Comparison of ENCODE assay signal across 7 mouse cellular contexts in the genomic region with DNA sequence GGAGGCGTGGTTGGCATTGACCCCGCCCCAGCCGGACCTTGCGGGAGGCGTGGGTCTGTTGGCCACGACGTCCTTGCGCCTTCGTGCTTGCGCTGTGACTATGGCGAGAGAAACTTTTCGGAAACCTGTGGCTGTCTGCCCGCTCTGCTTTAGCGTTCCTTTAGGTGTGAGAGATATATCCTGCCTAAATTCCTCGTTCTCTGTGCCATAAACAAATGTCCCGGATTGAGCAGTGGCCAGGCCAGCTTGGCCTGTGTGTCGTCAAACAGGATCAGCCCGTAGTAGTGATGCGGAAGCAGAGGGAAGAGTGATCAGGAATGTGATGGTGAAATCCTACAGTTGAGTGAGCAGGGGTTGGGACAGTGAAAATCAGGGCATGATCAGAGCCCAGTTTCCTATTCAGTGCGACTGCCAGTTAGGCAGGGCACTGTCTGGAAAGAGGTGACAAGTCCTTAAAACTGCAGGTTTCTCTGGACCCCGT. TPM values are rescaled to one million over a fixed set of nuclear protein-coding genes. Genes with fewer than 3 reads are reported as not detected.
DNase-seq lines count a peak whose midpoint lies in the region; ATAC-seq lines count a peak whose summit lies in the region.

No protein-coding gene starts in this region.

- peaks cover 11% of the 10 kb centered on the region for H3K27me3 ChIP-seq in lung, embryonic 16.5 days (ENCODE audit: control insufficient read depth, insufficient read depth, low read depth, low read length)
- H3K27me3 ChIP-seq in forebrain, embryonic 11.5 days (ENCODE audit: control insufficient read depth, insufficient read depth, low read length), result peaks cover 20% of the 10 kb centered on the region
- peaks cover 22% of the 10 kb centered on the region for H3K27me3 ChIP-seq in limb, embryonic 15.5 days
- H3K27me3 ChIP-seq in stomach, embryonic 15.5 days (replicated peaks), result 0 out of 2 replicates have a peak, but pooled peaks cover 11% of the 10 kb centered on the region

- no peaks in the 10 kb centered on the region for H3K9me3 ChIP-seq in lung, embryonic 16.5 days (ENCODE audit: control insufficient read depth, low read length)
- H3K9me3 ChIP-seq in forebrain, embryonic 11.5 days (ENCODE audit: control insufficient read depth, low read length), result no peaks in the 10 kb centered on the region
- H3K9me3 ChIP-seq in limb, embryonic 15.5 days, result no peaks in the 10 kb centered on the region
- no peaks in the 10 kb centered on the region for H3K9me3 ChIP-seq in stomach, embryonic 15.5 days

- peaks cover 9% of the 10 kb centered on the region for H3K4me1 ChIP-seq in lung, embryonic 16.5 days (replicated peaks; ENCODE audit: control insufficient read depth, insufficient read depth, low read length)
- H3K4me1 ChIP-seq in forebrain, embryonic 11.5 days (replicated peaks; ENCODE audit: control insufficient read depth, insufficient read depth, low read length), result peaks cover 7% of the 10 kb centered on the region
- peaks cover 23% of the 10 kb centered on the region for H3K4me1 ChIP-seq in limb, embryonic 15.5 days
- H3K4me1 ChIP-seq in stomach, embryonic 15.5 days, result peaks cover 8% of the 10 kb centered on the region; the same call in 1 of the 2 replicates

- H3K27ac ChIP-seq in lung, embryonic 16.5 days (ENCODE audit: low read length), result no peak overlapping the region
- H3K27ac ChIP-seq in forebrain, embryonic 11.5 days (ENCODE audit: low read depth, low read length), result no peak overlapping the region
- H3K27ac ChIP-seq in limb, embryonic 15.5 days, result peak overlapping the region; percentile 80
- H3K27ac ChIP-seq in stomach, embryonic 15.5 days, result peak overlapping the region; percentile 46

- no peak for DNase-seq in lung, postnatal 10 days
- DNase-seq in forebrain, embryonic 11.5 days (ENCODE audit: low spot score), result no peak
- DNase-seq in yolk sac, embryonic 10.5 days (ENCODE audit: low spot score), result no peak
- no peak for DNase-seq in right cerebral cortex, postnatal 25 days

- WGBS in lung, embryonic 16.5 days, result 5% methylated on average over 21 of the region's 21 CpGs
- WGBS in forebrain, embryonic 11.5 days, result 8% methylated on average over 21 of the region's 21 CpGs
- WGBS in limb, embryonic 15.5 days, result 8% methylated on average over 21 of the region's 21 CpGs
- WGBS in stomach, embryonic 15.5 days, result 9% methylated on average over 21 of the region's 21 CpGs

- H3K9ac ChIP-seq in lung, embryonic 16.5 days (ENCODE audit: low read length), result peak overlapping the region; percentile 82
- peak overlapping the region; percentile 62 for H3K9ac ChIP-seq in forebrain, embryonic 11.5 days (ENCODE audit: low read length)
- peak overlapping the region; percentile 57 for H3K9ac ChIP-seq in limb, embryonic 15.5 days
- H3K9ac ChIP-seq in stomach, embryonic 15.5 days, result no peak overlapping the region; the same call in 1 of the 2 replicates

- H3K4me3 ChIP-seq in lung, embryonic 16.5 days (ENCODE audit: low read length), result peak overlapping the region; percentile 68
- H3K4me3 ChIP-seq in forebrain, embryonic 11.5 days (ENCODE audit: low read depth, low read length), result peak overlapping the region; percentile 56
- H3K4me3 ChIP-seq in limb, embryonic 15.5 days, result peak overlapping the region; percentile 64
- peak overlapping the region; percentile 57 for H3K4me3 ChIP-seq in stomach, embryonic 15.5 days (replicated peaks)

- peak overlapping the region; percentile 83 for H3K4me2 ChIP-seq in lung, embryonic 16.5 days (ENCODE audit: low read depth, low read length)
- peak overlapping the region; percentile 98 for H3K4me2 ChIP-seq in forebrain, embryonic 11.5 days (ENCODE audit: low read depth, low read length, severe bottlenecking)
- H3K4me2 ChIP-seq in limb, embryonic 15.5 days, result peak overlapping the region; percentile 99
- H3K4me2 ChIP-seq in stomach, embryonic 15.5 days, result peak overlapping the region; percentile 93

- ATAC-seq in lung, embryonic 16.5 days (ENCODE audit: low read depth), result peak; percentile 52
- 0 out of 2 replicates have a peak, but pooled peaks have one; percentile 2 for ATAC-seq in forebrain, embryonic 11.5 days (replicated peaks; ENCODE audit: low FRiP score)
- 0 out of 2 replicates have a peak, but pooled peaks have one; percentile 15 for ATAC-seq in limb, embryonic 15.5 days (ENCODE audit: insufficient number of reproducible peaks, low FRiP score, low TSS enrichment, low read depth)
- peak; percentile 36; the same call in 1 of the 2 replicates for ATAC-seq in stomach, embryonic 15.5 days (ENCODE audit: insufficient read depth, low FRiP score, low read depth)

- H3K36me3 ChIP-seq in lung, embryonic 16.5 days (ENCODE audit: control insufficient read depth, insufficient read depth, low read length), result no peaks in the 10 kb centered on the region
- no peaks in the 10 kb centered on the region for H3K36me3 ChIP-seq in forebrain, embryonic 11.5 days (ENCODE audit: control insufficient read depth, insufficient read depth, low read length)
- H3K36me3 ChIP-seq in limb, embryonic 15.5 days, result no peaks in the 10 kb centered on the region
- no peaks in the 10 kb centered on the region for H3K36me3 ChIP-seq in stomach, embryonic 15.5 days

RNA-seq across cellular contexts. Expression of gene Spint2, which starts 0.4 kb away (rescaled TPM):
- polyA plus RNA-seq in lung, embryonic 16.5 days (2015; fragmentation: Nextera tagmentation; extraction: Ambion mirVana), result 309 and 317 TPM in 2 replicates
- 36.1 and 43.5 TPM in 2 replicates for polyA plus RNA-seq in forebrain, embryonic 11.5 days (2014; fragmentation: Nextera tagmentation; extraction: Ambion mirVana)
- polyA plus RNA-seq in limb, embryonic 15.5 days (2015; fragmentation: Nextera tagmentation; extraction: Ambion mirVana), result 187 and 194 TPM in 2 replicates
- polyA plus RNA-seq in stomach, embryonic 15.5 days (2015; fragmentation: Nextera tagmentation; extraction: Ambion mirVana), result 525 and 574 TPM in 2 replicates

RNA-seq across cellular contexts. Expression of gene Ppp1r14a, which starts 7.0 kb away (rescaled TPM):
- polyA plus RNA-seq in lung, embryonic 16.5 days (2015; fragmentation: Nextera tagmentation; extraction: Ambion mirVana), result 157 and 162 TPM in 2 replicates
- polyA plus RNA-seq in forebrain, embryonic 11.5 days (2014; fragmentation: Nextera tagmentation; extraction: Ambion mirVana), result 12.5 and 13.3 TPM in 2 replicates
- 15.5 and 16.9 TPM in 2 replicates for polyA plus RNA-seq in limb, embryonic 15.5 days (2015; fragmentation: Nextera tagmentation; extraction: Ambion mirVana)
- polyA plus RNA-seq in stomach, embryonic 15.5 days (2015; fragmentation: Nextera tagmentation; extraction: Ambion mirVana), result 42.7 and 56.7 TPM in 2 replicates

RNA-seq across cellular contexts. Expression of gene Dpf1, which starts 21.6 kb away (rescaled TPM):
- polyA plus RNA-seq in lung, embryonic 16.5 days (2015; fragmentation: Nextera tagmentation; extraction: Ambion mirVana), result 8.1 and 8.7 TPM in 2 replicates
- polyA plus RNA-seq in forebrain, embryonic 11.5 days (2014; fragmentation: Nextera tagmentation; extraction: Ambion mirVana), result 76.0 and 88.3 TPM in 2 replicates
- 13.1 and 15.9 TPM in 2 replicates for polyA plus RNA-seq in limb, embryonic 15.5 days (2015; fragmentation: Nextera tagmentation; extraction: Ambion mirVana)
- polyA plus RNA-seq in stomach, embryonic 15.5 days (2015; fragmentation: Nextera tagmentation; extraction: Ambion mirVana), result 7.6 and 8.2 TPM in 2 replicates

RNA-seq across cellular contexts. Expression of gene 2200002D01Rik, which starts 33.8 kb away (rescaled TPM):
- 21.9 and 32.5 TPM in 2 replicates for polyA plus RNA-seq in lung, embryonic 16.5 days (2015; fragmentation: Nextera tagmentation; extraction: Ambion mirVana)
- 1.8 and 5.7 TPM in 2 replicates for polyA plus RNA-seq in forebrain, embryonic 11.5 days (2014; fragmentation: Nextera tagmentation; extraction: Ambion mirVana)
- 13.0 and 14.2 TPM in 2 replicates for polyA plus RNA-seq in limb, embryonic 15.5 days (2015; fragmentation: Nextera tagmentation; extraction: Ambion mirVana)
- polyA plus RNA-seq in stomach, embryonic 15.5 days (2015; fragmentation: Nextera tagmentation; extraction: Ambion mirVana), result 67.4 and 70.6 TPM in 2 replicates

RNA-seq across cellular contexts. Expression of gene Yif1b, which starts 44.0 kb away (rescaled TPM):
- polyA plus RNA-seq in lung, embryonic 16.5 days (2015; fragmentation: Nextera tagmentation; extraction: Ambion mirVana), result 126 and 136 TPM in 2 replicates
- polyA plus RNA-seq in forebrain, embryonic 11.5 days (2014; fragmentation: Nextera tagmentation; extraction: Ambion mirVana), result 78.9 and 86.2 TPM in 2 replicates
- 137 and 141 TPM in 2 replicates for polyA plus RNA-seq in limb, embryonic 15.5 days (2015; fragmentation: Nextera tagmentation; extraction: Ambion mirVana)
- 83.7 and 85.8 TPM in 2 replicates for polyA plus RNA-seq in stomach, embryonic 15.5 days (2015; fragmentation: Nextera tagmentation; extraction: Ambion mirVana)

Comparison
In these comparisons a context has a peak if more than half of its experiments do, and no peak if none do; other contexts are left out.
1. ATAC-seq: peak in every context shown above with its lines; median percentile 52 in lung, embryonic 16.5 days; 36 in stomach, embryonic 15.5 days; 15 in limb, embryonic 15.5 days; 2 in forebrain, embryonic 11.5 days.
2. H3K27ac ChIP-seq: peak in limb, embryonic 15.5 days (single experiment) and stomach, embryonic 15.5 days (single experiment); none in lung, embryonic 16.5 days (single experiment) and forebrain, embryonic 11.5 days (single experiment).
3. Peak in every context shown above with its lines, with median percentiles within 50 percentile points of each other: H3K4me2 ChIP-seq and H3K4me3 ChIP-seq.